Mouse (Mus musculus) megakaryocyte, embryonic 14.5 days (primary cell): Measurements from ENCODE around the gene Pigr.

Experiments
- FLI1 ChIP-seq: IDR thresholded peaks from 2 replicates; pipeline ENCODE4 v1.6.1; 2012; ENCODE audit warnings: low read length, inconsistent platforms, mixed read lengths
- GATA1 ChIP-seq: IDR thresholded peaks from 3 replicates; pipeline ENCODE4 v1.6.1; 2012; ENCODE audit warnings: mixed read lengths, low read length, inconsistent platforms, borderline replicate concordance

DNA sequence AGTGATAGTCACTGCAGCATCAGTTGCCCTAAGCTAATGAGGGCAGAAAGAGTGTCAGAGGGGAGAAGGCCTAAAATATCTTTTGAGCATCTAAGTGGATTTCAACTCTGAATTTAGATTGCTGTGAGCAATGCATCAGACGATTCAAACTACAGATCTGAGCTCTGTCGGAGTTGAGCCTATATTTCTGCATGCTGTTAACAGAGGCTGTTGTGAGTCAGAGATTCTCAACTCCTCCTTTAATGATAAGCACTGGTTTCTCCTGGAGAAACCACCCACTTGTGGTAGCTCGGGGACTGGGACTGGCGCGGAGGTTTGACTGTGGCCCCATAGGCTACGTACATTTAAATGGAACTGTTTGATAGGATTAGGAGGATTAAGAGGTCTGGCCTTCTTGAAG, 68.0 kb downstream of the Pigr start:
- TF ChIP-seq GATA1, result no peak
- TF ChIP-seq FLI1, result no peak
